Mouse (Mus musculus): ENCODE results near the gene Rbsn.

The Rbsn gene

DNA sequence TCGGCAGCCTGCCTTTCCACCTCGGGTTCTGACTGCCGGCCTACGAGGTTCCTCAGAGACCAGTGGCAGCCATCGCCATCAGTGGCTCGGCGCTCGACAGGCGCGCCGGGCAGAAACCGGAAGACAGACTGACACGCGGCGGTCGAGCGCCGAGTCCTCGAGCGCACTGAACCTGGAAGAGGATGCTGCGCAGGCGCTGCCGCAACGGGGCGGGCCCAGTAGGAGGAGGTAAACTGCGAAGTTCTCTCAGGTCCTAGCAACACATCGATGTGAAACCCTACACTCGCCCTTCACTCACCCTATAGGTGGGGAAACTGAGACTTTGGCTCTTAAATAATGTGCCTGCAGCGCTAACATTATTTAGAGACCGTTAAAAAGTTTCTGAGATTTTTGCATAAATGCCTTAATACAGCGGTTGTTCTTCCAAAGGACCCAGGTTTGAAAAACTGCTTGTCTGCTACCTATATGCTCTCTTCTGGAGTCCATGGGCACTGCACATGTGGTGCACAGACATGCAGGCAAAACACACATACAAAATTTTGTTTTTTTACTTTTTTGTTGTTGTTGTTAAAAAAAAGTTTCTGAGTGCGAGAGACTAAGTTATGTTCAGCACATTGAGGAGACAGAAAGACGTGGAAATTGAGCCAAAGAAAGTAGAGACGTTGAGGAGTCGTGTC, at the start of gene Rbsn:
Gene Rbsn (minus strand): TSS at position 153 of the 677 bp plus-strand sequence.
- peak; percentile 94 for DNase-seq

- peak; percentile 45 for DNase-seq
Observed at GRCm38 (mm10) chr6:92261162-92261843, 46.6 kb upstream of the Rbsn start.

DNA sequence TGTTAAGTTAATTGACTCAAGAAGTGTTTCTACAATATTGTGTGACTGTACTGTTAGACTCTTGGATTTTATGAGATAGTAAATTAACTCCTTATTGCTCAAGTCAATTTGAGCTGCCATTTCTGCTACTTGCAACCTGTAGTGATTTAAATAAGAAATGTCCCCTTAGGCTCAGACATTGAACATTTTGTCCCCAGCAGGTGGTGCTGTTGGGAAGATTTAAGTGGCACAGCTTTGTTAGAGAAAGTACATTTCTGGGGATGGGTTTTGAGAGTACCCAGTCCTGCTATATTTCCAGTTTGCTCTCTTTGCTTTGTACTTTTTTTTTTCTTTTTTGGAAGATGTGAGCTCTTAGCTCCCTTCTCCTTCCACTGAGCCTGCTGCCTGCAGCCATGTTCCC, 40.6 kb upstream of the Rbsn start:
- no peak for DNase-seq

DNA sequence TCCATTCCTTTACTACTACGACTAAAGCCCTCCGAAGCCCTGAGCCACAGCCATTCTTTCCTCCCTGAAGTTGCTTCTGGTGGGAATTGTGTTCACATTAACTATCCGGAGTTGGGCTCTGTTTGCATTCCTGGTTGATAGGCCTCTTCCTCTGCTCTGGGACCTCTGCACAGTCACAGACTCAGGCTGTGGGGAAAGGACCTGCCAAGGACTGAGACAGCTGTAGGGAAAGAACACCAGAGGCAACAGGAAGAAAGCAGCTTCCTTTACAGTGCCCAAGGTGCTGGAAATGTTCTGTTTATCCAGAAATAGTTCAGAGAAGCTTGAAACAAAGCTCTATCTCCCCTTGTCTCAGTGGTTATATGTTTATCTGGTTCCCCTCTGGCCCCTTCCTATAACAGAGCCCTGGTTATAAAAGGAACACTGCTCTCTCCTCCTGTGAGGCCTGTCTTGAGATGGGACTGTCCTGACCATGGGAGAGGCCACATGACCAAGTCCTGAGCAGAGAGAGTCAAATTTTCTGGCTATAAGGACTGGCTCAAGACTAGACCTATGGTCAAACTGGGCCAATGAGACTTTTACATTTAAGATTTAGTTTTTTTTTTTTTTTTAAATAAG, 38.6 kb upstream of the Rbsn start:
- DNase-seq: no peak

DNA sequence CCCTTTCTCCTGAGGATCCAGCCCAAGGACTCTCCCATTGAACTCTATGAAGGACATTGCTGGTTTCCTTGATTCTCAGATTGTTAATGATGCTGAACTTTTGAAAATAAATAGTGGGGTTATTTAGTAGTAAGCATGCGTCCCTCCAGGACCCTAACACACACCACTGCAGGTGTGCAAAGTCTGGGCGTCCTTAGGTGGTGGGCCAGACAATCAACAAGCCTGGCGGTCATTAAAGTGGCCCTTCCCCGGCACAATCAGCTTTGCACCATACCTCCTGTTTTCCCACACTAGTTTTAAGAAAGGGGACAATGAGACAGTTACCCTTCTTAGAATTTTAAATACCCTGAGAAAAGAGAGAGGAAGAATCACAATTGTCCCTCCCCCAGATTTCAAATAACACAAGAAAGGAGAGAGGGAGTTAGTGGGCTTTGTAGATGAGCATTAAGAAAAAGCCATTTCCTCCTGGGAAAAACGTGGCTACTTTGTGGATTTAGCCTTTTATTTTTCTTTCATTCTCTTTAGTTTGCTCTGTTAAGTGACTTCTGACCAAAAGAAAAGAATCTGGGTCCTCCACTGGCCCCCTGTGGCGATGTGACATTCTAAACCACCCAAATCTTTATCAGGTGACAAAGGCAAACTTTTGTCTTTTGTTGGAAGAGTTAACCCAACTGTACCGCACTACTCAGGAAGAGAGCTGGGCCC, 32.6 kb upstream of the Rbsn start:
- no peak for DNase-seq

GRCm38 (mm10) chr6:92246335-92246734, 31.6 kb upstream of the Rbsn start:
- DNase-seq: no peak

DNA sequence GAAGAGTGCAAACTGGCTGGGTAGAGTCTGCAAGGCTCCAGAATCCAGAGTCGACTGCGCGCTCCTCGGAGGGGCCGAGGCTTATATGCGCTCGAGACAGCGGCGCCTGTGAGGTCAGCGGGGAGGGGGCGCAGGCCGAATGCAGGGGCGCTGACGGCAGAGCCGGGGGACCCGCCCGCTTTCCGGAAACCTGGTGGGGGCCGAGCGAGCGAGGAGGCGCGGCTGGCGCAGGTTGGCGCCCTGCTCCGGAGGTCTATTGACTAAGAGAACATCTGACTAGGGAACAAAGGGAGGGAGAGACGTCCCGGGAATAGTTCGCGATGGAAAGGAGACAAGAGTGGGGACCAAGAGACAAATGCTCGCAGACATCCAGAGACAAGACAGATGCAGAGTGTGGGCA, 29.9 kb upstream of the Rbsn start, which contains the start of gene Trh:
Gene Trh (minus strand): TSS at position 60 of the 400 bp plus-strand sequence.
- no peak for DNase-seq

DNA sequence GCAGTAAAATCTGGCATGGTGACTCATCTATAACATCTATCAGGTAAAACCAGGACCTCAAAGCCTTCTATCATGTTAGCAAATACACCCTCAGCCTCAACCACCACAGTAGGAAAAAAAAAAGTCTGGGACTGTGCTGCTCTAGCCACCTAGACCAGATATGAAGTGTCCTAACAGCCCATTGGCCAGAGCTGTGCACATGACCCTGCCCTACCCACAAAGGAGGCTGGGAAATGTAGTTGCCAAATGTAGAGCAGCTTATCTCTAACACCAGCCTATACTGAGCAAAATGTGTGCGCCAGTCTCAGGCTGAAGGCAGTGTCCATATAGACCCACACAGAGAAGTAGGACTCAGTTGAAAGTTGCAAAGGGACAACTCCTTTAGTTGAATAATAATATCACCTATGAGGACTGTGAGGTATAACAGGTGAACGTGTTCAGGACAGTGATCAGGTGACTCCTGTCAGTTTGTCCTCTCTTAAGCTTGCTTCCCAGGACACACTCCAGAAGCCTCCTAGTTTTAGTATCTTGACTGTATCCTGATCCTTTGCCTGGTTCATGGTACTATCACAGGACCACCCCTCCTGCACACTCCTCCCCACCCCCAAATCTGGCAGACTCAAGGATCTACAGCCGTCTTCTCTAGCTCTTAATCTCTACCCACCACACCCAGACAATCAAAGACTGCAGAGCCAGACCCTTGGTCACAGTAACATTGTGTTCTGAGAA, 26.6 kb upstream of the Rbsn start:
- peak; percentile 55 for DNase-seq

DNA sequence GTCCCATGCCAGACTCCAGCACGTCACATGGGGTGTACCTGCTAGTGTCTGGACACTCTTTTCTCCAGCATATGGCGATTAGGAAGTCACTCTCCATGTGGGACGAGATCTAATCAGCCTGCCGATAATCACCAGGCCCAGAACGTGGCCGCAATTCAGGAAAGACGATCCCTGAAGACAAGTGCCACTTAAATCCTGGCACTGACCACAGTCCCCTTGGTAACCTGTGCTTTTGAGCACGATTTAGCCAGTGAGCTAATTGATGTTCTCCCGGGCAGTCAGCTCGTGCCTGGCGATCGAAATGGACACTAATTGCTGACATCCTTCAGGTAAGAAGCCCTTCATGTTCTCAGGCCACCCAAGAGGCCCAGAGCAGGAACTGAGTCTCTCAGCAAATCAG, 20.3 kb upstream of the Rbsn start:
- DNase-seq: no peak

- peak; percentile 71 for DNase-seq
Observed at GRCm38 (mm10) chr6:92231762-92232161, 17.0 kb upstream of the Rbsn start.

GRCm38 (mm10) chr6:92231356-92231755, 16.6 kb upstream of the Rbsn start:
- DNase-seq: peak; percentile 66

GRCm38 (mm10) chr6:92229586-92229985, 14.9 kb upstream of the Rbsn start:
- DNase-seq: no peak

- no peak for DNase-seq
Observed at GRCm38 (mm10) chr6:92229103-92229502, 14.4 kb upstream of the Rbsn start.

GRCm38 (mm10) chr6:92224981-92225380, 10.3 kb upstream of the Rbsn start:
- DNase-seq: no peak

GRCm38 (mm10) chr6:92222021-92222420, 7.3 kb upstream of the Rbsn start:
- DNase-seq: peak; percentile 54

GRCm38 (mm10) chr6:92221604-92222003, 6.9 kb upstream of the Rbsn start:
- DNase-seq: peak; percentile 90

DNA sequence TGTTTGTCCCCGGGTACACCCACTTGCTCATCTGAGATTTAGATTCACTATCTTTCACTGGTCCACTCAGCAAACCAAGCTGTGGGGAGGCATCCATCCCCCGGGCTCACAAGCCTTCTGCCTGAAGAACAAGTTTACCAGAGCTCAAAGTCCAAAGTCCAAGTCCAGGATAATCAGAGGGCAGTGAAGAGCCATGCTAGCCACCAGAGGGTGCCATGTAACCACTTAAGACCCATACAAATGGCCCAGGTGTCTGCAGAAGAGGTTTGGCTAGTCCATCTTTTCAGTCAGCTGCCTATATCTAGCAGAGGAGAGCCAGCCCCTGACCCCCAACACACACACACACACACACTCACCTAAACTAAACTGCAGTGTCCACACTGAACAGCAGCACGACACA, 4.7 kb upstream of the Rbsn start:
- DNase-seq: peak; percentile 94

GRCm38 (mm10) chr6:92214055-92214772, 511 bp downstream of the Rbsn start:
- DNase-seq: peak; percentile 20

- no peak for DNase-seq
Observed at GRCm38 (mm10) chr6:92199414-92199813, 15.3 kb downstream of the Rbsn start.

DNA sequence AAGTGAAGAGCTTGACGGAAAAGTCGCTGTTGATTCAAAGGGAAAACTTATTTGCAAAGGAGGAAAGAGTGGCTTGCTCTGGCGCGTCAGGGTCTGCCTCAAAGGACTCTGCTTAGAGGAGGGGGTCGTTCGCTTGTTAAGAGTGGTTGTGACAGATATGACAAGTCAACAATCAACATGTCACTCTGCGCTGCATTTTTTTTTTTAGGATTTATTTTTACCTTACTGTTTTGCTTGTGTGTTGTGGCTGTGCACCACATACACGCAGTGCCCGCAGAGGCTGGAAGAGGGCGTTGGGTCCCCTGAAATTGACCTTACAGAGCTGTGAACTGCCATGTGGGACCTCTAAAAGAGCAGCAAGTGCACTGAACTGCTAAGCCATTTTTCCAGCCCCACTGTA, 30.5 kb downstream of the Rbsn start:
- DNase-seq: peak; percentile 14

DNA sequence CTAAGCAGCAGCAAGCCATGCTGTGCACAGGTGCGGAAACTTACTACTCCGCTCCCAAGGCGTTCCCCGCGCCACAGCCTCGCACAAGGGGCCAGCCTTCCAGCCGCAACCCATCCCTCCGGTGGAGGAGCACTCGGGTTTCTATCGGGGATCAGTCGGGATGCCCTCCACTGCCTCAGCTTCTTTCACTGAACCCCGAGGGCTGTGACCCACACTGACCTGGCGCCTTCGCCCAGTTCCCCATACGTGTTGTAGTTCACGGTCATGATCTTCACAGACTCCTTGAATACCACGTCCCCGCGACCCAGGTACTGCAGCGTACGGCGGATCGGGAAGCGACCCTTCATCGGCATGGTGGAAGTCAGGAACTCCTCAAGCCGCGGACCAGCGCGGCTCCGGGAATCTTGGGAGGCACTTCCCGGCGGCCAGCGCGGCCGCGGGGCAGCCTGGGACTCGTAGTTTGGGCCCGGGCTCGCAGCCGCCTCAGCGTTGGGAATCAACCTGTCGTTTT, 31.0 kb downstream of the Rbsn start, which contains the start of gene Mrps25:
Gene Mrps25 (minus strand): TSS at position 413 of the 511 bp plus-strand sequence.
- DNase-seq: peak; percentile 65

- no peak for DNase-seq
Observed at GRCm38 (mm10) chr6:92176450-92176849, 38.3 kb downstream of the Rbsn start.

Data from kidney, adult 9 months (tissue).